In the genomic region with DNA sequence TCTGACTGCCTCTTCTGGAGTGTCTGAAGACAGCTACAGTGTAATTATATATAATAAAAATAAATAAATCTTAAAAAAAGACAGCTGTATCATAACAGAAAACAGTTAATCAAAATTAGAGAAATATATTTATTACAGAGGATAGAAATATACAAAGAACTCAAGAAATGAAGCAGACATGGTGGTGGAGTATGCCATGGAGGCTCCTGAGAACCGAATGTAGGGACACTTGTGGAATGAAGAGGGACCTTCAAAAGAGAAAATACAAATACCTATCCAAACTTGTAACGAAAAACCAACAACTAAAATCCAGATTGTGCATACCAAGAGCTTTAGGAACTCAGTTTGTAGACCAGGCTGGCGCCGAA, we compare ENCODE assay signal across 17 mouse cellular contexts. TPM values are rescaled to one million over a fixed set of nuclear protein-coding genes. Genes with fewer than 3 reads are reported as not detected.
DNase-seq lines count a peak whose midpoint lies in the region; ATAC-seq and TF ChIP-seq lines count a peak whose summit lies in the region.
"Not testable (repeated sequence)": the region's sequence is repeated elsewhere in the genome, so short reads cannot be mapped to it uniquely, and the experiment has no call there.
"Had no signal": no experiment of that assay in that cellular context is flagged by ENCODE, and none has a peak within 500 bp of the region (broad histone marks: within the 10 kb centered on the region; RNA-seq: fewer than 3 reads in every experiment).

No protein-coding gene starts in this region.

- TF ChIP-seq POLR2A in heart, adult 2 months (IDR thresholded peaks at IDR 0.05; ENCODE audit: insufficient read depth, low read depth, low read length): not testable (repeated sequence)

- intact Hi-C loops in heart, adult 2 months (cut with DNase I): not testable (repeated sequence)

- H3K4me3 ChIP-seq in G1E (ENCODE audit: low read depth, low read length); forebrain, embryonic 12.5 days (replicated peaks); heart, adult 2 months; hindbrain, embryonic 12.5 days; kidney, embryonic 16.5 days (ENCODE audit: low read length); lung, embryonic 15.5 days; neural tube, embryonic 13.5 days: not testable (repeated sequence)

- not testable (repeated sequence) for TF ChIP-seq EP300 in heart, adult 2 months (IDR thresholded peaks at IDR 0.05; ENCODE audit: insufficient read depth, low read depth, low read length)

- H3K27ac ChIP-seq in forebrain, embryonic 12.5 days: peak overlapping the region; percentile 66; the same call in 1 of the 2 replicates
- H3K27ac ChIP-seq in heart, adult 2 months: peak overlapping the region; percentile 33; the same call in 1 of the 2 replicates
- H3K27ac ChIP-seq in hindbrain, embryonic 12.5 days: peak overlapping the region; percentile 64
- H3K27ac ChIP-seq in kidney, embryonic 16.5 days (ENCODE audit: low read length): 0 out of 2 replicates have a peak overlapping the region, but pooled peaks have one; percentile 46
- H3K27ac ChIP-seq in lung, embryonic 15.5 days: peak overlapping the region; percentile 50
- peak overlapping the region; percentile 65 for H3K27ac ChIP-seq in neural tube, embryonic 13.5 days (replicated peaks)

- TF ChIP-seq CTCF in G1E (IDR thresholded peaks at IDR 0.05; ENCODE audit: low read depth, low read length); heart, adult 2 months (IDR thresholded peaks at IDR 0.05): not testable (repeated sequence)

- not testable (repeated sequence) for H3K9me3 ChIP-seq in G1E (replicated peaks); forebrain, embryonic 12.5 days; hindbrain, embryonic 12.5 days (replicated peaks); kidney, embryonic 16.5 days (ENCODE audit: low read length); lung, embryonic 15.5 days; neural tube, embryonic 13.5 days

- not testable (repeated sequence) for H3K4me1 ChIP-seq in G1E (ENCODE audit: insufficient read depth, low read depth, low read length); forebrain, embryonic 12.5 days; heart, adult 2 months (ENCODE audit: control insufficient read depth, insufficient read depth, low read length); hindbrain, embryonic 12.5 days; kidney, embryonic 16.5 days (ENCODE audit: insufficient read depth, low read length); neural tube, embryonic 13.5 days (replicated peaks)
- H3K4me1 ChIP-seq in lung, embryonic 15.5 days: peaks cover 20% of the 10 kb centered on the region

- H3K9ac ChIP-seq in forebrain, embryonic 12.5 days; heart, adult 2 months (ENCODE audit: low read depth, low read length); hindbrain, embryonic 12.5 days; kidney, embryonic 16.5 days (replicated peaks; ENCODE audit: low read length); lung, embryonic 15.5 days; neural tube, embryonic 13.5 days: not testable (repeated sequence)

- WGBS in forebrain, embryonic 12.5 days: 0% methylated on average over 4 of the region's 4 CpGs
- 3% methylated on average over 4 of the region's 4 CpGs for WGBS in heart, adult 2 months
- 3% methylated on average over 4 of the region's 4 CpGs for WGBS in hindbrain, embryonic 12.5 days
- WGBS in kidney, embryonic 16.5 days: under 1% methylated on average over 4 of the region's 4 CpGs
- WGBS in lung, embryonic 15.5 days: 0% methylated on average over 4 of the region's 4 CpGs
- WGBS in neural tube, embryonic 13.5 days: 4% methylated on average over 4 of the region's 4 CpGs

- ATAC-seq in G1E (ENCODE audit: extremely low read depth, insufficient number of reproducible peaks, low FRiP score, poor library complexity, severe bottlenecking): peak; percentile 11
- not testable (repeated sequence) for ATAC-seq in forebrain, embryonic 12.5 days (ENCODE audit: low FRiP score); hindbrain, embryonic 12.5 days (ENCODE audit: low FRiP score); kidney, embryonic 16.5 days (ENCODE audit: low FRiP score, low TSS enrichment); lung, embryonic 15.5 days (ENCODE audit: borderline replicate concordance, extremely low read depth, low FRiP score, low TSS enrichment); neural tube, embryonic 13.5 days (ENCODE audit: low read depth)

- not testable (repeated sequence) for H3K36me3 ChIP-seq in G1E (replicated peaks); forebrain, embryonic 12.5 days (replicated peaks); heart, adult 2 months (ENCODE audit: control insufficient read depth, insufficient read depth, low read length); hindbrain, embryonic 12.5 days; kidney, embryonic 16.5 days (ENCODE audit: insufficient read depth, low read length); lung, embryonic 15.5 days; neural tube, embryonic 13.5 days

- not testable (repeated sequence) for H3K79me2 ChIP-seq in heart, adult 2 months (replicated peaks; ENCODE audit: control insufficient read depth, insufficient read depth, low read length)

- not testable (repeated sequence) for DNase-seq in G1E (ENCODE audit: low spot score); heart, adult 2 months

- not testable (repeated sequence) for H3K4me2 ChIP-seq in forebrain, embryonic 12.5 days; hindbrain, embryonic 12.5 days (replicated peaks); kidney, embryonic 16.5 days (replicated peaks; ENCODE audit: low read depth, low read length); lung, embryonic 15.5 days; neural tube, embryonic 13.5 days

- H3K27me3 ChIP-seq in G1E (ENCODE audit: insufficient read depth, low read length): peaks cover 15% of the 10 kb centered on the region
- not testable (repeated sequence) for H3K27me3 ChIP-seq in forebrain, embryonic 12.5 days; heart, adult 2 months (ENCODE audit: control insufficient read depth, insufficient read depth, low read length); hindbrain, embryonic 12.5 days; kidney, embryonic 16.5 days (ENCODE audit: insufficient read depth, low read length); lung, embryonic 15.5 days; neural tube, embryonic 13.5 days

RNA-seq across cellular contexts. Expression of a gene that starts 18.0 kb away (rescaled TPM):
- 15.4 and 23.8 TPM in 2 replicates for total RNA-seq in G1E (2014; fragmentation: Nextera tagmentation)
- 10.8 and 13.8 TPM in 2 replicates for total RNA-seq in G1E (2017)
- polyA plus RNA-seq in G1E (2012): 3.0 and 3.8 TPM in 2 replicates
- 50.9 and 58.5 TPM in 2 replicates for polyA plus RNA-seq in forebrain, embryonic 12.5 days (2016; fragmentation: Nextera tagmentation; extraction: Ambion mirVana)
- 10 to 100 TPM; 45.6 to 49.5 TPM for total RNA-seq in heart, adult 2 months (2021)
- 42.3 and 49.8 TPM in 2 replicates for polyA plus RNA-seq in heart, adult 2 months (2012; rRNA removed)
- polyA plus RNA-seq in hindbrain, embryonic 12.5 days (2016; fragmentation: Nextera tagmentation; extraction: Ambion mirVana): 29.4 and 35.4 TPM in 2 replicates
- polyA plus RNA-seq in kidney, embryonic 16.5 days (2015; fragmentation: Nextera tagmentation; extraction: Ambion mirVana): 41.7 and 43.1 TPM in 2 replicates
- 46.5 and 49.8 TPM in 2 replicates for polyA plus RNA-seq in lung, embryonic 15.5 days (2015; fragmentation: Nextera tagmentation; extraction: Ambion mirVana)
- polyA plus RNA-seq in neural tube, embryonic 13.5 days (2015; fragmentation: Nextera tagmentation; extraction: Ambion mirVana): 16.0 and 16.4 TPM in 2 replicates

RNA-seq across cellular contexts. Expression of a gene that starts 20.3 kb away (rescaled TPM):
- 3.5 and 6.8 TPM in 2 replicates for total RNA-seq in G1E (2014; fragmentation: Nextera tagmentation)
- 2.2 TPM in 2 replicates for total RNA-seq in G1E (2017)
- polyA plus RNA-seq in G1E (2012): 5.2 TPM in 2 replicates
- polyA plus RNA-seq in forebrain, embryonic 12.5 days (2016; fragmentation: Nextera tagmentation; extraction: Ambion mirVana): 16.2 and 24.1 TPM in 2 replicates
- 10 to 100 TPM; 18.9 to 23.5 TPM for total RNA-seq in heart, adult 2 months (2021)
- 23.4 and 27.8 TPM in 2 replicates for polyA plus RNA-seq in heart, adult 2 months (2012; rRNA removed)
- 11.6 and 12.1 TPM in 2 replicates for polyA plus RNA-seq in hindbrain, embryonic 12.5 days (2016; fragmentation: Nextera tagmentation; extraction: Ambion mirVana)
- polyA plus RNA-seq in kidney, embryonic 16.5 days (2015; fragmentation: Nextera tagmentation; extraction: Ambion mirVana): 5.1 and 6.4 TPM in 2 replicates
- polyA plus RNA-seq in lung, embryonic 15.5 days (2015; fragmentation: Nextera tagmentation; extraction: Ambion mirVana): 4.4 and 4.9 TPM in 2 replicates
- polyA plus RNA-seq in neural tube, embryonic 13.5 days (2015; fragmentation: Nextera tagmentation; extraction: Ambion mirVana): 18.1 and 19.8 TPM in 2 replicates

RNA-seq across cellular contexts. Expression of a gene that starts 46.0 kb away (rescaled TPM):
- total RNA-seq in G1E (2014; fragmentation: Nextera tagmentation) (not detected in 2 replicates), G1E (2017) (not detected in 2 replicates)
- polyA plus RNA-seq in G1E (2012): not detected in 2 replicates
- polyA plus RNA-seq in forebrain, embryonic 12.5 days (2016; fragmentation: Nextera tagmentation; extraction: Ambion mirVana): not detected in 2 replicates
- not detected for total RNA-seq in heart, adult 2 months (2021)
- not detected in 2 replicates for polyA plus RNA-seq in heart, adult 2 months (2012; rRNA removed)
- polyA plus RNA-seq in hindbrain, embryonic 12.5 days (2016; fragmentation: Nextera tagmentation; extraction: Ambion mirVana): not detected in 2 replicates
- polyA plus RNA-seq in kidney, embryonic 16.5 days (2015; fragmentation: Nextera tagmentation; extraction: Ambion mirVana): not detected in 2 replicates
- not detected in 2 replicates for polyA plus RNA-seq in lung, embryonic 15.5 days (2015; fragmentation: Nextera tagmentation; extraction: Ambion mirVana)
- polyA plus RNA-seq in neural tube, embryonic 13.5 days (2015; fragmentation: Nextera tagmentation; extraction: Ambion mirVana): not detected in 2 replicates
- total RNA-seq: adrenal gland, adult 8-10 months; gastrocnemius, postnatal 36 days; heart, postnatal 4 days; left cerebral cortex, adult 2 months; left cerebral cortex, postnatal 4 days; liver, adult 2 months; megakaryocyte progenitor cell, adult 5-6 weeks; midbrain, postnatal 0 days had no signal
- polyA plus RNA-seq: heart, embryonic 10.5 days; intestine, embryonic 14.5 days; liver, adult 2 months; midbrain, postnatal 0 days had no signal
